Mouse (Mus musculus) midbrain, postnatal 0 days (tissue): ENCODE results near the gene Ptprd. TPM values are rescaled to one million over a fixed set of nuclear protein-coding genes. Genes with fewer than 3 reads are reported as not detected.

Experiments
- ATAC-seq: fragments of 200-750 bp; cut with Nextera tagmentation; 2 replicates; pipeline ENCODE4 v1.8.0; 2017; ENCODE audit warnings: moderate number of reproducible peaks, mild to moderate bottlenecking, moderate TSS enrichment, moderate library complexity; ENCODE audit not compliant: low FRiP score
- DNase-seq: peaks from one replicate; pipeline ENCODE4 v3.0.0-alpha.2; 2015; ENCODE audit warnings: low spot score
- H3K27ac ChIP-seq: fragments of 300-500 bp; sonication (generic); 2 replicates; pipeline ENCODE4 v1.5.1; 2014; ENCODE audit warnings: low read depth, mild to moderate bottlenecking, low read length, mixed read lengths
- H3K27me3 ChIP-seq: fragments of 300-500 bp; sonication (generic); 2 replicates; pipeline ENCODE4 v1.6.1; 2014; ENCODE audit warnings: low read length, control low read depth, mixed read lengths; ENCODE audit not compliant: insufficient read depth
- H3K36me3 ChIP-seq: fragments of 300-500 bp; sonication (generic); 2 replicates; pipeline ENCODE4 v1.6.1; 2014; ENCODE audit warnings: low read length, control low read depth, mixed read lengths; ENCODE audit not compliant: insufficient read depth
- H3K4me1 ChIP-seq: fragments of 300-500 bp; sonication (generic); 2 replicates; pipeline ENCODE4 v1.6.1; 2014; ENCODE audit warnings: mild to moderate bottlenecking, control low read depth, antibody characterized with exemption, low read length, mixed read lengths; ENCODE audit not compliant: insufficient read depth
- H3K4me2 ChIP-seq: fragments of 300-500 bp; sonication (generic); 2 replicates; pipeline ENCODE4 v1.6.1; 2014; ENCODE audit warnings: low read depth, mild to moderate bottlenecking, low read length, mixed read lengths; ENCODE audit not compliant: poor library complexity, severe bottlenecking
- H3K4me3 ChIP-seq: fragments of 300-500 bp; sonication (generic); 2 replicates; pipeline ENCODE4 v1.5.1; 2014; ENCODE audit warnings: low read depth, mild to moderate bottlenecking, low read length, moderate library complexity
- H3K9ac ChIP-seq: fragments of 300-500 bp; sonication (generic); replicated peaks from 2 replicates; pipeline ENCODE4 v1.6.1; 2014; ENCODE audit warnings: mild to moderate bottlenecking, low read length, moderate library complexity, mixed read lengths; ENCODE audit not compliant: poor library complexity, severe bottlenecking
- H3K9me3 ChIP-seq: fragments of 300-500 bp; sonication (generic); 2 replicates; pipeline ENCODE4 v1.6.1; 2016; ENCODE audit warnings: low read length, control low read depth
- CTCF ChIP-seq: IDR thresholded peaks from 2 replicates; pipeline ENCODE4 v1.5.1; 2016; ENCODE audit warnings: antibody characterized with exemption, mild to moderate bottlenecking
- WGBS: fragments of 180-500 bp; shearing (Covaris S2); extraction: QIAGEN DNeasy Blood & Tissue Kit; methylation state at CpG from one replicate; pipeline ENCODE4 v1.1.7; 2014; 5-methylcytosine and 5-hydroxymethylcytosine counted together
- polyA plus RNA-seq: library from polyadenylated mRNA; unstranded; fragments of >200 nt; fragmentation: Nextera tagmentation; extraction: Ambion mirVana; gene quantifications from 2 replicates; pipeline ENCODE4 v1.2.1, GENCODE M21; 2015
- total RNA-seq: library from RNA; depleted of rRNA; stranded (reverse); fragments of >200 nt; gene quantifications from 2 replicates; pipeline ENCODE4 v1.2.3, GENCODE M21; 2014

Gene Ptprd
- total and polyA plus RNA-seq, 2 experiments from 2014 or later, result 66.1 to 102 TPM

DNA sequence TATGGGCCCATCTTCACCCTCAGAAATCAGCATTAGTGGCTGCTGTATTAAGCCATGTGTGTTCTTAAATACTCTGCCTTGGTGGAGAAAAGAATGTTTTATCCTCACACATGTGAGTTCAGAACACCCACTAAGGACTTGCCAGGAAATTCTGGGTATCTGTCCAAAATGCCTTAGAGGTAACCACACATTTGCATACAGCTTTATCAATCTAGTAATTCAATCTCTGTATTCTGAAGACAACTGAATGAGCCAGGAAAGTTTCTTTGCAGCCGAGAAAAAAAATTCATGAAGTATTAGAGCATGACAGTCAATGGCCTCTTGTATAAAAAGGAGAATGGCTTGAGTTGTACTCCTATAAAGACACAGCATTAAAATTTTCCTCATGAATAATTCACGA is 2057.6 kb downstream of the Ptprd start:
- no peaks in the 10 kb centered on the region for H3K36me3 ChIP-seq
- no peak overlapping the region for H3K27ac ChIP-seq
- H3K4me1 ChIP-seq, result no peaks in the 10 kb centered on the region
- no peaks in the 10 kb centered on the region for H3K27me3 ChIP-seq
- no peak overlapping the region for H3K4me2 ChIP-seq
- 34% methylated on average over 2 of the region's 2 CpGs for WGBS
- peak; percentile 15 for DNase-seq
- no peaks in the 10 kb centered on the region for H3K9me3 ChIP-seq
- H3K4me3 ChIP-seq, result no peak overlapping the region
- no peak overlapping the region for H3K9ac ChIP-seq
- no peak for TF ChIP-seq CTCF
- ATAC-seq, result no peak

GRCm38 (mm10) chr4:76144925-76145324 is 2066.8 kb downstream of the Ptprd start:
- H3K9ac ChIP-seq, result no peak overlapping the region
- H3K4me2 ChIP-seq, result no peak overlapping the region
- H3K4me1 ChIP-seq, result no peaks in the 10 kb centered on the region
- no peak overlapping the region for H3K27ac ChIP-seq
- H3K27me3 ChIP-seq, result no peaks in the 10 kb centered on the region
- ATAC-seq, result no peak
- no peak for DNase-seq
- WGBS, result 59% methylated on average over 4 of the region's 4 CpGs
- TF ChIP-seq CTCF, result no peak
- H3K4me3 ChIP-seq, result no peak overlapping the region
- H3K36me3 ChIP-seq, result no peaks in the 10 kb centered on the region
- no peaks in the 10 kb centered on the region for H3K9me3 ChIP-seq

GRCm38 (mm10) chr4:76144333-76144732 is 2067.4 kb downstream of the Ptprd start:
- DNase-seq, result no peak
- H3K4me2 ChIP-seq, result no peak overlapping the region
- H3K27me3 ChIP-seq, result no peaks in the 10 kb centered on the region
- H3K4me3 ChIP-seq, result no peak overlapping the region
- WGBS, result 28% methylated on average over 2 of the region's 2 CpGs
- no peaks in the 10 kb centered on the region for H3K36me3 ChIP-seq
- no peaks in the 10 kb centered on the region for H3K9me3 ChIP-seq
- no peak overlapping the region for H3K27ac ChIP-seq
- no peaks in the 10 kb centered on the region for H3K4me1 ChIP-seq
- H3K9ac ChIP-seq, result no peak overlapping the region
- no peak for TF ChIP-seq CTCF
- no peak for ATAC-seq

DNA sequence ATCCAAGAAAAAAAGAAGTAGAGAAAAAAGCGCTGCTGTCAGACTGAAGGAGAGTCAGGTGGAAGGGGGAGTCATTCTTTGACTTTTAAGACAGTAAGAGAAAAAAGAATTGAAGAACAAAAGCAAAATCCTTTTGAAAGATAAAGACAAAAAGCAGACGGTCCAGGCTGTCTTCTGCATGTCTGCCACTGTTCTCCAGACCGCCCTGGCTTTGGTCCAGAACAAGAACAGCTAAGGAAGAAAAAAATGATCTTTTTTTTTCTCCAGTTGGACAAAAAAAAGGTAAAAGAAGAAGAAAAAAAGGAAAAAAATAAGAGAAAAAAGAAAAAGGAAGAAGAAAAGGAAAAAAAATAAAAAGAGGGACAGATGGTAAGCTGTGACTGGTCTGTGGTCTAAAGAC is 2073.9 kb downstream of the Ptprd start:
- no peak overlapping the region for H3K4me3 ChIP-seq
- no peak overlapping the region for H3K9ac ChIP-seq
- ATAC-seq (no peak), DNase-seq (no peak)
- H3K4me1 ChIP-seq, result no peaks in the 10 kb centered on the region
- no peaks in the 10 kb centered on the region for H3K9me3 ChIP-seq
- TF ChIP-seq CTCF, result no peak
- no peaks in the 10 kb centered on the region for H3K27me3 ChIP-seq
- WGBS, result 38% methylated on average over 3 of the region's 3 CpGs
- H3K36me3 ChIP-seq, result no peaks in the 10 kb centered on the region
- H3K27ac ChIP-seq, result no peak overlapping the region
- H3K4me2 ChIP-seq, result no peak overlapping the region

DNA sequence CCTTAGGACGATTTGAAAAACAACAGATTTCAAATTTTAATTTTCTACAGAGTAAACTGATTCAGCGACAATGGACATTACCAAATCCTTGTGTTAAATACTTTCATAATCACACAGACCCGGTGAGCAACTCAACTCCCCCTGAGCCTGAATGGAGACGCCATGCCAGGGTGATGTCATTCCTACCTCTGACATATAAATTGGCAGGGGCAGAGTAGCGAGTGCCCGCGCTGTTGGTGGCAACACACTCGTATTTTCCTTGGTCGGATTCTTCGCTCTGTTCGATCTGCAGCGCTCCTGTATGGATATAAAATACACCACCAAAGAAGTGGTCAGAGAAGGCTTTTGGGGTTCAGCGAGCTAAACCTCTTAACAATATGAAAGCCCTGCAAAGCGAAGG is 2075.1 kb downstream of the Ptprd start:
- no peaks in the 10 kb centered on the region for H3K36me3 ChIP-seq
- no peaks in the 10 kb centered on the region for H3K4me1 ChIP-seq
- no peak overlapping the region for H3K4me3 ChIP-seq
- no peak overlapping the region for H3K27ac ChIP-seq
- no peaks in the 10 kb centered on the region for H3K9me3 ChIP-seq
- H3K4me2 ChIP-seq, result no peak overlapping the region
- no peak for ATAC-seq
- 85% methylated on average over 14 of the region's 14 CpGs for WGBS
- H3K27me3 ChIP-seq, result no peaks in the 10 kb centered on the region
- H3K9ac ChIP-seq, result no peak overlapping the region
- DNase-seq, result no peak
- TF ChIP-seq CTCF, result no peak

DNA sequence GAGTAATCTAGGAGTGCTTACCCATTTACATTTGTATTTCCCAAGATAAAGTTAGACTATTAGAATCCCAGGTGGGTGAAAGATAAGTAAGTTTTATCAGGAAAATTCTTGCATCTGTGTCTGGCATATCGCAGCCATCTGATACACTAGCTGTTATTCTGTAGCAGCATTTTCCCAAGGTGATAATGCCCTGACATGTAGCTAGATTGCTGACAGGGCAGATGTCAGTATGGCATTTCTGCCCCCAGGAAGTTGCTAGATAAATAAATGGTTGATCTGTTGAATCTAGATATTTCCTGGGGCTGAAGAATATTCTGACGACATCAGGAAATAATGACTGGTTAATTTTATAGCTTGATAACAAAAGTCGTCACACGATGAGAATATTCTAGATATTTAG is 2119.9 kb downstream of the Ptprd start:
- H3K27ac ChIP-seq, result no peak overlapping the region
- H3K4me1 ChIP-seq, result no peaks in the 10 kb centered on the region
- no peaks in the 10 kb centered on the region for H3K9me3 ChIP-seq
- no peak overlapping the region for H3K4me3 ChIP-seq
- H3K36me3 ChIP-seq, result no peaks in the 10 kb centered on the region
- DNase-seq, result no peak
- H3K27me3 ChIP-seq, result no peaks in the 10 kb centered on the region
- 88% methylated on average over 4 of the region's 4 CpGs for WGBS
- ATAC-seq, result no peak
- TF ChIP-seq CTCF, result no peak
- no peak overlapping the region for H3K9ac ChIP-seq
- H3K4me2 ChIP-seq, result no peak overlapping the region

DNA sequence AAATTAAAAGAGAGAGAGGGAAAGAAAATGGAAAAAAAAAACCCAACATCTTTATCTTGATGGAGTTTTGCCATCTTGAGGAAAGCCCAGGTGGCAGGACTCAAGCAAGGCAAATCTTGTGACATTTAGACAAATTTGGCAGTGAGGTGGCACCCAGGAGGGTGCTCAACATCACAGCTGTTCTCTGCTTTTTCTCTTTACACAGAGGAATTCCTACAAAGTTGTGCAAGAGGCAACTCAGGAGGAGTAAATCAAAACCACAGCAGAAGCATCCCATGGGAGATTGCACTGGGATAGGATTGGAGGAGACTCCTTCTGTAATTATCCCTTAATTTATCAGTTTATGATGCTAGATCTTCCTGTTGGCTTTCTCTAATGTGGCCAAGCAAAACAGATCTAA is 2121.9 kb downstream of the Ptprd start:
- no peaks in the 10 kb centered on the region for H3K9me3 ChIP-seq
- H3K36me3 ChIP-seq, result peaks cover 6% of the 10 kb centered on the region; the same call in 1 of the 2 replicates
- ATAC-seq (no peak), DNase-seq (no peak)
- H3K4me3 ChIP-seq, result no peak overlapping the region
- no peak for TF ChIP-seq CTCF
- H3K27me3 ChIP-seq, result no peaks in the 10 kb centered on the region
- no peak overlapping the region for H3K4me2 ChIP-seq
- no peak overlapping the region for H3K9ac ChIP-seq
- no peaks in the 10 kb centered on the region for H3K4me1 ChIP-seq
- no peak overlapping the region for H3K27ac ChIP-seq
